Mouse (Mus musculus): ENCODE results near the gene Trp53. TPM values are rescaled to one million over a fixed set of nuclear protein-coding genes. Genes with fewer than 3 reads are reported as not detected.
A peak's percentile ranks its signal among the peaks of the same experiment; 100 is the strongest.
"Not testable (repeated sequence)": the region's sequence is repeated elsewhere in the genome, so short reads cannot be mapped to it uniquely, and the experiment has no call there.

Gene Trp53
- polyA plus RNA-seq, 1 experiment from 2014 or later = 109 TPM

DNA sequence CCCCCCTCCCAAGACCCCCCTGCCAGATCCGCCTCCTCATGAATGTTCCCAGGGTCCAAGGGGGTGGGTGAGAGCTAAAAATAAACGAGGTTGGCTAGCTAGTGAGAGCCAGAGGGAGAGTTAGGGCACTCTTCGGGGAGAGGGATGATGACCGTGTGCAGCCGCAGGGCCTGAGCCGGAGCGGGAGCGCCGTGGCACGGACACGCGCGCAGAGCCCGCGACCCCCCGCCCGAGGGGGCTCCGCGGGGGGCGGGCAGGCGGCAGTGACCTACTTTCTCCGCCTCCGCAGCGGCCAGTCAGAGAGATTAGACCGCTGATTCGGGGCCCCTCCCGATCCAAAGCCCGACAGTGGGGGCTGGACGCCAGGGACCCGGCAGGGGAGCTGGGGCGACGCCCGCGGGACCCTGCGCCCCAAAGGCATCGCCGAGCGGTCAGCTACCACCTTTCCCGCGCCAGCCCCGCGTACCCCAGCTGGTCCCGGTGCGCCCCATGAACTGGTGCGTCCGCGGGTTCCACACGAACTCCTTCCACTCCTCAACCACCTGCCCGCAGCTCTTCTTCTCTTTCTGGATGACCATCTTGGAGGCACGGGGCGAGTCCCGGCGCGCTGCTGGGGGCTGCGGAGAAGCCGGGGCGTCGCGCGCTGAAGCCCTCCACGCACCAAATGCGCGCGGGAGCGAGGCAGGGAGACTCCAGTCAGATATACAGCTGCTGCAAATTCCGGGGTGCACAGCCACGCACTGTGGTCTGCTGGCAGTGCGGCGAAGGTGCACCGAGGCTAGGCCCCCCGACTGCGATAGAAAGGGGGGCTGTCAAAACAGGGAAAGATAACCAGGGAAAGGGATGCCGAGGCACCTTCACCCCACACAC lies 24.9 kb downstream of the Trp53 start:
- peaks cover 28% of the 10 kb centered on the region for H3K4me1 ChIP-seq
- ATAC-seq (ENCODE audit: low FRiP score) = peak; percentile 63
- under 1% methylated on average over 70 of the region's 73 CpGs for WGBS
- H3K36me3 ChIP-seq = no peaks in the 10 kb centered on the region
- H3K9me3 ChIP-seq (replicated peaks) = no peaks in the 10 kb centered on the region
- H3K4me2 ChIP-seq (replicated peaks) = peak overlapping the region; percentile 100
- H3K4me3 ChIP-seq = peak overlapping the region; percentile 63
- H3K27me3 ChIP-seq = peaks cover 5% of the 10 kb centered on the region; the same call in 1 of the 2 replicates
- peak overlapping the region; percentile 9; the same call in 1 of the 2 replicates for H3K27ac ChIP-seq
- peak overlapping the region; percentile 81 for H3K9ac ChIP-seq

DNA sequence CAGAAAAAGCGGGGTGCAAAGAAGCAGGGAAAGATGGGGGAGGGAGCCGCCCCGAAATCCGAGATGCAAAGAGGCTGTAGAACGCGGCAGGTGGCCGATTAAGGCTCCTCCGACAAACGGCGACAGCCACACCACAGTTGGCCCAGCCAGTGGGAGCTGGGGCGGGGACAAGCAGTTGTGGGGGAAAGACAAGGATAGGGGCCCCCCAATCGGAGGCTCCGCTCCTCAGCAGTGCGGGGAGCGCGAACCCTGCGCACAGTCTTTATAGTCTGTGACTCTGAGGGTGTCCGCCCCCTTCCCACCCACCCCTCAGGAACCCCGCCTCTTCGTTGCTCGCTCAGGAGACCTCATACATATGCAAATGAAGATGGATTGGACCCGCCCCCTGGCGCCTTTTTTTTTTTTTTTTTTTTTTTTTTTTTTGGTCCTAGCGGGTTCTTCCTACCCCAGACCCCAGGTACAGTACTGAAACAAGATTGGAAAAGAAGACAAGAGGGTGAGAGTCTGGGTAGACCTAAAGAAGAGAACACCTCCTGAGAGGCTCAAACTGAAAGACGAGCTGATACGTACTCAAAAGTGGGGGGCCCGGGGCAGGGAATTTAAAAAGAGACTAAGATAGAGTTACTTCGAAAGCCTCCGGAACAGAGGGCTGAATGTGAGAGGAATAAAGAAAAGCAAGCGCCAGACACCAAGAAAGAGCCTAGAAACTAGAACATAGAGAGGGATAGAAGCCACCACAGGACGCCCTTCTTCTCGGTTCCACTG lies 25.7 kb downstream of the Trp53 start, which contains the start of gene Atp1b2:
Gene Atp1b2, minus strand, starts transcription at position 217 of the 765 bp plus-strand sequence.
- 3% methylated on average over 32 of the region's 32 CpGs for WGBS
- Histone ChIP-seq H3K27me3 (peaks cover 5% of the 10 kb centered on the region; the same call in 1 of the 2 replicates), H3K4me2 (replicated peaks) (peak within 1 kb of the TSS; percentile 100), H3K36me3 (no peaks in the 10 kb centered on the region), H3K4me1 (peaks cover 19% of the 10 kb centered on the region), H3K9me3 (replicated peaks) (no peaks in the 10 kb centered on the region), H3K4me3 (peak within 1 kb of the TSS; percentile 63), H3K9ac (peak within 1 kb of the TSS; percentile 81), H3K27ac (peak within 1 kb of the TSS; percentile 23; the same call in 1 of the 2 replicates)
- peak; percentile 81 for ATAC-seq (ENCODE audit: low FRiP score)

DNA sequence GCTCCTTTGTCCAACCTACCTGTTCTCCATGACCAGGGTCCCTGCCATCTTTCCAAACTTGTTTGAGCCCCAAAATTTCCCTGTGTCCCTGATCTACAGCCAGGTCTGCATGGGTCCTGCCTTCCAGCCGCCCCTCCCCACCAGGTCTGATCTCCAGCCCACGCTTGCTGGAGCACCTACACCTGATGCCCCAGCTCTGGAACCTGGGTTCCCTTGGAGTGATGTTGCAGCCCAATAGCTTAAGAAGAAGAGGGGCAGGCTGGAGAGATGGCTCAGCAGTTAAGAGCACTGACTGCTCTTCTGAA lies 26.3 kb downstream of the Trp53 start:
- H3K4me3 ChIP-seq = peak overlapping the region; percentile 63
- H3K27ac ChIP-seq = 0 out of 2 replicates have a peak overlapping the region, but pooled peaks have one; percentile 23
- no peaks in the 10 kb centered on the region for H3K9me3 ChIP-seq (replicated peaks)
- ATAC-seq (ENCODE audit: low FRiP score) = no peak
- H3K4me1 ChIP-seq = peaks cover 17% of the 10 kb centered on the region; the same call in 1 of the 2 replicates
- whole genome bisulfite sequencing = 61% methylated on average over 2 of the region's 2 CpGs
- peaks cover 5% of the 10 kb centered on the region; the same call in 1 of the 2 replicates for H3K27me3 ChIP-seq
- peak overlapping the region; percentile 100 for H3K4me2 ChIP-seq (replicated peaks)
- peak overlapping the region; percentile 15 for H3K9ac ChIP-seq
- no peaks in the 10 kb centered on the region for H3K36me3 ChIP-seq

DNA sequence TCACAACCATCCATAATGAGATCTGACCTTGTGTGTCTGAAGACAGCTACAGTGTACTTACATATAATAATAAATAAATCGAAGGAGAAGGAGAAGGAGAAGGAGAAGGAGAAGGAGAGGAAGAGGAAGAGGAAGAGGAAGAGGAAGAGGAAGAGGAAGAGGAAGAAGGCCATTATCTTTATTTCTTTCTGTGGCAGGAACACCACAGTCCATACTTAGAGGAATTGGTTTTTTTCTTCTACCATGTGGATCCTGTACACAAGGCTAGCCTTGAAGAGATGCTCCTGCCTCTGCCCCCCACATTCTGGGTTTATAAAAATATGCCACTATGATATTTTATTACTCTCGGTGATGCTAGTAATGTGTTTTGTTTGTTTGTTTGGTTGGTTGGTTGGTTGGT lies 26.7 kb downstream of the Trp53 start:
- WGBS = 93% methylated on average over 2 of the region's 2 CpGs
- H3K9ac ChIP-seq = no peak overlapping the region
- no peak overlapping the region for H3K4me3 ChIP-seq
- no peaks in the 10 kb centered on the region for H3K9me3 ChIP-seq (replicated peaks)
- ATAC-seq (ENCODE audit: low FRiP score) = no peak
- H3K4me1 ChIP-seq = peaks cover 17% of the 10 kb centered on the region; the same call in 1 of the 2 replicates
- H3K36me3 ChIP-seq = no peaks in the 10 kb centered on the region
- H3K27ac ChIP-seq = no peak overlapping the region
- H3K4me2 ChIP-seq (replicated peaks) = no peak overlapping the region
- H3K27me3 ChIP-seq = peaks cover 5% of the 10 kb centered on the region; the same call in 1 of the 2 replicates

DNA sequence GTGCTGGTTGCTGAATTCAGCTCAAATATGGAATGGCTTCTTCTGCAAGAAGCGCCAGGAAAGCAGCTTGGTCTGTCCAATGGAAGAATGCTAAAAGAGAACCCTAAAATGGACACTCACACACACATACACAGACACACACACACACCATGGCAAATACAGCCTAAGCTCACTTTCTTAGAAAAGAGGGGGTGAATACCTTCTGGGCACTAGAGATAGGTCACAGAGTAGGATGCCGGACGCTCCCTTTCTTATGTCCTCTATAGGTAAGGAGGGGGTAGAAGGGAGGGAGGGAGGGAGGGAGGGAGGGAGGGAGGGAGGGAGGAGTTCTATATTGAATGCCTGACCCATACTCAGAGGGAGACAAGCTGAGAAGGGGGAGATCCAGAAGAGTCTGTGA lies 28.4 kb downstream of the Trp53 start:
- Histone ChIP-seq H3K27me3 (peaks cover 2% of the 10 kb centered on the region; the same call in 1 of the 2 replicates), H3K4me1 (peaks cover 17% of the 10 kb centered on the region), H3K4me2 (replicated peaks) (no peak overlapping the region), H3K4me3 (no peak overlapping the region), H3K36me3 (no peaks in the 10 kb centered on the region), H3K9ac (no peak overlapping the region), H3K9me3 (replicated peaks) (no peaks in the 10 kb centered on the region), H3K27ac (no peak overlapping the region)
- WGBS = 78% methylated on average over 3 of the region's 3 CpGs
- ATAC-seq (ENCODE audit: low FRiP score) = no peak

DNA sequence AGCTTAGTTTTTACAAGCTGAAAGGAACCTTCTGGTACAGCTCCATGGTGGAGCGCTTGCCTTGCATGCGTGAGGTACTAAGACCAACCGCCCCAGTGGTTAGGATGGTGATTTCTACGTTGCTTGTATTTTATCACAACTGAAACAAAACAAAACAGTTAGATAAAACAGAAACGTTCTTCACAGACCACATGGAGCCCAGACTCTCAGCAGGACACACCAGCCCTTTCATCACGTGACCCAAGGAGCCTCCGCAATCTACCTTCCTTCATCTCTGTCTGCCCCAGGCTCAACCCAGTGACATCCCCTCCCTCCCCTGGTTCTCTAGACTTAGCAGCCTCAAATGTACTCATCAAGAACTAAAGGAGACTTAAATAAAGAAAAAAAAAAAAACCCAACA lies 29.3 kb downstream of the Trp53 start:
- WGBS = 55% methylated on average over 7 of the region's 7 CpGs

DNA sequence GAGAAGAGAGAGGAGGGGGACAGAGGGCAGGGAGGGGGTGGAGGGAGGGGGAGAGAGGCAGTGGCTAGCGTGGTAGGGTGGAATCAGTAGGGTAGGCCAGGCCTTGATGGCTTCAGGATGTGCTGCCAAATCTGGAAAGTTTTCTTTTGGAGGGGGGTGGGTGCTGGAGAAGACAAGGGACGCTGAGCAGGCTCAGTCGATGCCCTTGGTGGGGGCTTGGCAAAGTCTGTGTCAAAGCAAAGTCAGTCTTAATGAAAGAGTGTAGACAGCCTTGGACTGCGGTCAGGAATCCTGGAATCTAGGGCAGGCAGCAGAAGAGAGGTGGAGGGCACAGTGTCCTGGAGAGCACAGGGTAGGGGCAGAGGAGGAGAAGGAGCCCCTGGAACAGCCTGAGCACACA lies 30.7 kb downstream of the Trp53 start:
- Histone ChIP-seq H3K4me2 (replicated peaks) (no peak overlapping the region), H3K4me1 (peaks cover 8% of the 10 kb centered on the region), H3K9ac (no peak overlapping the region), H3K27ac (no peak overlapping the region), H3K27me3 (peaks cover 2% of the 10 kb centered on the region; the same call in 1 of the 2 replicates), H3K36me3 (no peaks in the 10 kb centered on the region), H3K9me3 (replicated peaks) (no peaks in the 10 kb centered on the region), H3K4me3 (no peak overlapping the region)
- no peak for ATAC-seq (ENCODE audit: low FRiP score)
- 63% methylated on average over 4 of the region's 4 CpGs for WGBS

More for the DNA sequence above, 29.3 kb downstream of the Trp53 start:
- H3K4me1 ChIP-seq = peaks cover 14% of the 10 kb centered on the region
- H3K9me3 ChIP-seq (replicated peaks) = no peaks in the 10 kb centered on the region
- H3K9ac ChIP-seq = no peak overlapping the region
- no peak overlapping the region for H3K4me3 ChIP-seq
- no peak overlapping the region for H3K27ac ChIP-seq
- no peak for ATAC-seq (ENCODE audit: low FRiP score)
- H3K36me3 ChIP-seq = no peaks in the 10 kb centered on the region
- H3K27me3 ChIP-seq = peaks cover 2% of the 10 kb centered on the region; the same call in 1 of the 2 replicates
- no peak overlapping the region for H3K4me2 ChIP-seq (replicated peaks)

DNA sequence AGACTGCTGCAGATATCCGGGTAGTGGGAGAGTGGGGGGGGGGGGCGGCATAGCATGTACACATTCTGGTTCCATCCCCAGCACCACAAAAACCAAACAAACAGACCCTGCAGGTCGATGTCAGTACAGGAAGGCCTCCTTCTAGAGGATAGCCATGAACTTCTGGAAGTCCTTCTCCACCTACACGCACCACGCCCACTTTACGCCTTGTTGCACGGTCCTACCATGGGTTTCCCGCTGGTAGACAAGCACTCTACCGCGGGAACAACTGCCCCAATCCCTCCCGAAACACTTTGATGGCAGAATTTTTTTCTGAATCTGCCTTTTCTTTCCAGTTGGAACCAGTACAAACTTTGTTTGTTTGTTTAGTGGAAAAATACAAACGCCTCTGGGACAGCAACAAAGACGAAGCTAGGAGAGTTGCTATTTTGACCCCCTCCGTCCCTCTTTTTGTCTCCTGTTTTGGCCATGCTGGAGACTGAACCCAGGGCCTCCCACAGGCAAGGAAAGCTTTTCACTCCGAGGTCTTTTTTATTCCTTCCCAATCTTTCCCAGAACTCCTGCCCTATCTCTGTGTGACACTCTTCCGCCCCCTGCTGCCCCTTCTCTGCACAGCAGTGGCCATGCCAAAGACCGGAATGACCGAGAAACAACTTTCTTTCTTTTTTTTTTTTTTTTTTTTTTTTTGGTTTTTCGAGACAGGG lies 33.5 kb downstream of the Trp53 start:
- Histone ChIP-seq H3K4me1 (peaks cover 4% of the 10 kb centered on the region), H3K9me3 (replicated peaks) (no peaks in the 10 kb centered on the region), H3K27me3 (peaks cover 6% of the 10 kb centered on the region; the same call in 1 of the 2 replicates), H3K36me3 (no peaks in the 10 kb centered on the region), H3K4me3 (no peak overlapping the region), H3K27ac (no peak overlapping the region), H3K9ac (peak overlapping the region; percentile 18; the same call in 1 of the 2 replicates), H3K4me2 (replicated peaks) (0 out of 2 replicates have a peak overlapping the region, but pooled peaks have one; percentile 16)
- no peak for ATAC-seq (ENCODE audit: low FRiP score)
- WGBS = 9% methylated on average over 19 of the region's 19 CpGs

DNA sequence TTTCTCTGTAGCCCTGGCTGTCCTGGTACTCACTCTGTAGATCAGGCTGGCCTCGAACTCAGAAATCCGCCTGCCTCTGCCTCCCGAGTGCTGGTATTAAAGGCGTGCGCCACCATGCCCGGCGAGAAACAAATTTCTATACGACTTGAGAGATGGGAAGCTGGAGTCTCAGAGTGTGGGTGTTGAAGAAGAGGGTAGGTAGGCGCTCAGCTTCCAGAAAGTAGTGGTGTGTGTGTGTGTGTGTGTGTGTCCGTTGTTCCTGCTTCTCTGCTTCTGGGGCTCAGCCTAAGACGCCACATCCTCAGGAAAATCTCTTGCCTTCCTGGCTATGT lies 34.1 kb downstream of the Trp53 start:
- not testable (repeated sequence) for H3K9me3 ChIP-seq (replicated peaks); H3K27ac ChIP-seq; H3K9ac ChIP-seq; H3K27me3 ChIP-seq; ATAC-seq (ENCODE audit: low FRiP score); H3K4me1 ChIP-seq; H3K4me2 ChIP-seq (replicated peaks); H3K36me3 ChIP-seq; H3K4me3 ChIP-seq
- WGBS = 57% methylated on average over 11 of the region's 11 CpGs

DNA sequence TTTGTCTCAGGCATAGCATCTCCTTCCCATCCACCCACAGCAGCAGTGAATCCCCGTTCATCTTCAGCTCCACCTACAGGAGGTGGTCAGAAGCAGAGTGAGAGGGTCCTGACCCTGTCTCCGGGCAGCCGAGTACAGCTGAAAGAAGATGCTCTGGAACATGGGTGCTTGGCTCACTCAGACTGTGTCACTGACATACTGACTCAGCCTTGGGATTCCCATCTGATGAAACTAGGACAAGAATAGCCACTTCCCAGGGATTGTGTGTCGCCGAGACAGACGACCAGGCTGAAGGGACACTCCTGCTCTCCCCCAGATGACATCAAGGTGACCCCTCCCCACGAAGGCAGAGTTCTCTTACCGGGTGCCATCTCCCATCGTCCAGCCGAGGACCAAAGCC lies 36.6 kb downstream of the Trp53 start:
- H3K9ac ChIP-seq = no peak overlapping the region
- no peak for ATAC-seq (ENCODE audit: low FRiP score)
- H3K4me1 ChIP-seq = peaks cover 8% of the 10 kb centered on the region
- no peak overlapping the region for H3K4me2 ChIP-seq (replicated peaks)
- H3K27me3 ChIP-seq = peaks cover 6% of the 10 kb centered on the region; the same call in 1 of the 2 replicates
- WGBS = 42% methylated on average over 10 of the region's 10 CpGs
- no peaks in the 10 kb centered on the region for H3K9me3 ChIP-seq (replicated peaks)
- no peaks in the 10 kb centered on the region for H3K36me3 ChIP-seq
- H3K27ac ChIP-seq = no peak overlapping the region
- no peak overlapping the region for H3K4me3 ChIP-seq

DNA sequence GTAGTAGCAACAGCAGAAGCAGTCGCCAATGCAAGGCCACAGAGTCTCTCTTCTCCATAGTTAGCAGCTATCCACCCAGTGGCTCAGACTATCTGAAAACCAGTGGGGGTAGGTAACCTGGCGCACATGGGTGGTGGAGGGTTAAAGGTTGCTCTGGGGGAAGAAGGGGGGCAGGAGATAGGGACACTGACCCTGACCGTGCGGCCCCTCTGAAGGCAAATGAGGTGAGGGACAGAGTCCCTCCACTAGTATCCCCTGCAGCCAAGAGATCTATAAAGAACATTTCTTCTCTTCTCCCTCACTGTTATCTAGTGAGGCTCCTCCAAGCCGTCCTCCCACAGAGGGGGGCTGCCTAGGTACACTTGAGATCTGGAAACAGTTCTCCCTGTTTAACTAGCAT lies 37.6 kb downstream of the Trp53 start, which contains the start of gene Shbg:
Gene Shbg, minus strand, starts transcription at position 101 of the 400 bp plus-strand sequence.
- H3K4me3 ChIP-seq = no peak within 1 kb of the TSS
- H3K4me2 ChIP-seq (replicated peaks) = no peak within 1 kb of the TSS
- no peak within 1 kb of the TSS for H3K27ac ChIP-seq
- WGBS = 79% methylated on average over 5 of the region's 5 CpGs
- no peak for ATAC-seq (ENCODE audit: low FRiP score)
- H3K9me3 ChIP-seq (replicated peaks) = no peaks in the 10 kb centered on the region
- H3K4me1 ChIP-seq = peaks cover 15% of the 10 kb centered on the region
- H3K9ac ChIP-seq = no peak within 1 kb of the TSS
- H3K27me3 ChIP-seq = peaks cover 6% of the 10 kb centered on the region; the same call in 1 of the 2 replicates
- H3K36me3 ChIP-seq = no peaks in the 10 kb centered on the region

Measured in hindbrain, embryonic 12.5 days (tissue).